Mouse (Mus musculus): ENCODE results near the gene Car14. TPM values are rescaled to one million over a fixed set of nuclear protein-coding genes. Genes with fewer than 3 reads are reported as not detected.

Gene Car14
- polyA plus RNA-seq, 1 experiment: 3.3 TPM

- H3K27me3 ChIP-seq (ENCODE audit: control insufficient read depth, insufficient read depth, low read length, poor library complexity, severe bottlenecking): no peaks in the 10 kb centered on the region
- no peak for TF ChIP-seq POLR2A (IDR thresholded peaks at IDR 0.05; ENCODE audit: insufficient read depth, low read length)
- no peak for TF ChIP-seq CTCF (IDR thresholded peaks at IDR 0.05; ENCODE audit: low read depth, low read length)
- no peak for TF ChIP-seq EP300 (IDR thresholded peaks at IDR 0.05; ENCODE audit: insufficient read depth, low read depth, low read length)
These were observed 12.3 kb upstream of the Car14 start for GRCm38 (mm10) chr3:95916760-95917159.

GRCm38 (mm10) chr3:95914706-95915105 lies 10.2 kb upstream of the Car14 start:
- TF ChIP-seq POLR2A (IDR thresholded peaks at IDR 0.05; ENCODE audit: insufficient read depth, low read length) (no peak), CTCF (IDR thresholded peaks at IDR 0.05; ENCODE audit: low read depth, low read length) (no peak), EP300 (IDR thresholded peaks at IDR 0.05; ENCODE audit: insufficient read depth, low read depth, low read length) (no peak)
- peaks cover 2% of the 10 kb centered on the region for H3K4me1 ChIP-seq (ENCODE audit: control insufficient read depth, insufficient read depth, low read length)
- H3K27ac ChIP-seq (ENCODE audit: insufficient read depth, low read length): no peak overlapping the region
- H3K9me3 ChIP-seq (replicated peaks; ENCODE audit: control insufficient read depth, insufficient read depth, low read length, poor library complexity, severe bottlenecking): no peaks in the 10 kb centered on the region
- no peaks in the 10 kb centered on the region for H3K27me3 ChIP-seq (ENCODE audit: control insufficient read depth, insufficient read depth, low read length, poor library complexity, severe bottlenecking)
- no peak overlapping the region for H3K4me3 ChIP-seq (ENCODE audit: low read depth, low read length)
- no peak overlapping the region for H3K9ac ChIP-seq (ENCODE audit: low read depth, poor library complexity, severe bottlenecking)
- no peaks in the 10 kb centered on the region for H3K36me3 ChIP-seq (ENCODE audit: control insufficient read depth, insufficient read depth, low read length, poor library complexity, severe bottlenecking)

More at GRCm38 (mm10) chr3:95916760-95917159, 12.3 kb upstream of the Car14 start:
- no peak overlapping the region for H3K9ac ChIP-seq (ENCODE audit: low read depth, poor library complexity, severe bottlenecking)
- no peaks in the 10 kb centered on the region for H3K4me1 ChIP-seq (ENCODE audit: control insufficient read depth, insufficient read depth, low read length)
- H3K4me3 ChIP-seq (ENCODE audit: low read depth, low read length): no peak overlapping the region
- H3K9me3 ChIP-seq (replicated peaks; ENCODE audit: control insufficient read depth, insufficient read depth, low read length, poor library complexity, severe bottlenecking): no peaks in the 10 kb centered on the region
- H3K27ac ChIP-seq (ENCODE audit: insufficient read depth, low read length): no peak overlapping the region
- no peaks in the 10 kb centered on the region for H3K36me3 ChIP-seq (ENCODE audit: control insufficient read depth, insufficient read depth, low read length, poor library complexity, severe bottlenecking)

- H3K27ac ChIP-seq (ENCODE audit: insufficient read depth, low read length): no peak overlapping the region
- peaks cover 6% of the 10 kb centered on the region for H3K4me1 ChIP-seq (ENCODE audit: control insufficient read depth, insufficient read depth, low read length)
- H3K9ac ChIP-seq (ENCODE audit: low read depth, poor library complexity, severe bottlenecking): no peak overlapping the region
- 0 out of 2 replicates have a peak, but pooled peaks cover 6% of the 10 kb centered on the region for H3K27me3 ChIP-seq (ENCODE audit: control insufficient read depth, insufficient read depth, low read length, poor library complexity, severe bottlenecking)
- no peaks in the 10 kb centered on the region for H3K9me3 ChIP-seq (replicated peaks; ENCODE audit: control insufficient read depth, insufficient read depth, low read length, poor library complexity, severe bottlenecking)
- no peak overlapping the region for H3K4me3 ChIP-seq (ENCODE audit: low read depth, low read length)
- TF ChIP-seq EP300 (IDR thresholded peaks at IDR 0.05; ENCODE audit: insufficient read depth, low read depth, low read length) (no peak), CTCF (IDR thresholded peaks at IDR 0.05; ENCODE audit: low read depth, low read length) (no peak), POLR2A (IDR thresholded peaks at IDR 0.05; ENCODE audit: insufficient read depth, low read length) (no peak)
- H3K36me3 ChIP-seq (ENCODE audit: control insufficient read depth, insufficient read depth, low read length, poor library complexity, severe bottlenecking): no peaks in the 10 kb centered on the region
These were observed 3.1 kb upstream of the Car14 start for GRCm38 (mm10) chr3:95907613-95908012.

- H3K4me3 ChIP-seq (ENCODE audit: low read depth, low read length): no peak overlapping the region
- 0 out of 2 replicates have a peak, but pooled peaks cover 6% of the 10 kb centered on the region for H3K27me3 ChIP-seq (ENCODE audit: control insufficient read depth, insufficient read depth, low read length, poor library complexity, severe bottlenecking)
- H3K36me3 ChIP-seq (ENCODE audit: control insufficient read depth, insufficient read depth, low read length, poor library complexity, severe bottlenecking): no peaks in the 10 kb centered on the region
- H3K4me1 ChIP-seq (ENCODE audit: control insufficient read depth, insufficient read depth, low read length): peaks cover 6% of the 10 kb centered on the region
- TF ChIP-seq CTCF (IDR thresholded peaks at IDR 0.05; ENCODE audit: low read depth, low read length): peak; percentile 95
- TF ChIP-seq EP300 (IDR thresholded peaks at IDR 0.05; ENCODE audit: insufficient read depth, low read depth, low read length): no peak
- TF ChIP-seq POLR2A (IDR thresholded peaks at IDR 0.05; ENCODE audit: insufficient read depth, low read length): no peak
- H3K9ac ChIP-seq (ENCODE audit: low read depth, poor library complexity, severe bottlenecking): 0 out of 2 replicates have a peak overlapping the region, but pooled peaks have one; percentile 13
- no peaks in the 10 kb centered on the region for H3K9me3 ChIP-seq (replicated peaks; ENCODE audit: control insufficient read depth, insufficient read depth, low read length, poor library complexity, severe bottlenecking)
- H3K27ac ChIP-seq (ENCODE audit: insufficient read depth, low read length): no peak overlapping the region
These were observed 2.4 kb upstream of the Car14 start for GRCm38 (mm10) chr3:95906860-95907259.

GRCm38 (mm10) chr3:95905940-95906492 lies 1.5 kb upstream of the Car14 start:
- no peak overlapping the region for H3K4me3 ChIP-seq (ENCODE audit: low read depth, low read length)
- TF ChIP-seq EP300 (IDR thresholded peaks at IDR 0.05; ENCODE audit: insufficient read depth, low read depth, low read length) (0 out of 2 replicates have a peak, but pooled peaks have one; percentile 29), POLR2A (IDR thresholded peaks at IDR 0.05; ENCODE audit: insufficient read depth, low read length) (no peak), CTCF (IDR thresholded peaks at IDR 0.05; ENCODE audit: low read depth, low read length) (peak; percentile 65)
- H3K9me3 ChIP-seq (replicated peaks; ENCODE audit: control insufficient read depth, insufficient read depth, low read length, poor library complexity, severe bottlenecking): no peaks in the 10 kb centered on the region
- no peaks in the 10 kb centered on the region for H3K36me3 ChIP-seq (ENCODE audit: control insufficient read depth, insufficient read depth, low read length, poor library complexity, severe bottlenecking)
- H3K27ac ChIP-seq (ENCODE audit: insufficient read depth, low read length): no peak overlapping the region
- no peak overlapping the region for H3K9ac ChIP-seq (ENCODE audit: low read depth, poor library complexity, severe bottlenecking)
- H3K4me1 ChIP-seq (ENCODE audit: control insufficient read depth, insufficient read depth, low read length): peaks cover 6% of the 10 kb centered on the region
- 0 out of 2 replicates have a peak, but pooled peaks cover 6% of the 10 kb centered on the region for H3K27me3 ChIP-seq (ENCODE audit: control insufficient read depth, insufficient read depth, low read length, poor library complexity, severe bottlenecking)
